Mouse (Mus musculus): Measurements from ENCODE around the gene Dcaf8.

DNA sequence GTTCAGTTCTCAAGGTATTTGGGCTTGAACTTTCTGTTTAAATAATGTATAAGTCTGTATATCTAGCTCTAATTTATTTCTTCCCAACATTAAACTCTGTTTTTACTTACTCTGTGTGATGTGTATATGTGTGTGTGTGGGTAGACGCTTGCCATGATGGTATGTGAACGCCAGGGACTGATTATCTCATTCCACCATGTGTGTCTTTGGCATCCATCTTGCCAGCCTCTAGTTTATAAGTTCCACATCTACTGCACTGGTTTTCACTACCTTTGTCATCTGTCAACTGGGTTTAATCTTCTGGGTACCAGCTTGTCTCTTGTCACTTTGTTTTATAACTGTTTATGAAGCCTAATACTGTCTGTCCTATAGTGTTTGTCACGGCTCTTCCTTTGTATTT lies 7.6 kb downstream of the Dcaf8 start:
- no peak for TF ChIP-seq CTCF (IDR thresholded peaks at IDR 0.05; ENCODE audit: low read depth)
- TF ChIP-seq EP300 (IDR thresholded peaks at IDR 0.05; ENCODE audit: low read depth): no peak
